Mouse (Mus musculus) C2C12 (cell line): ENCODE data around the gene Gm42791. TPM values are rescaled to one million over a fixed set of nuclear protein-coding genes. Genes with fewer than 3 reads are reported as not detected.
A peak's percentile ranks its signal among the peaks of the same experiment; 100 is the strongest.

Source experiments
- H3K27me3 ChIP-seq: one replicate; pipeline ENCODE4 v1.6.1; 2011; ENCODE audit not compliant: control insufficient read depth, insufficient read depth, insufficient read length
- H3K36me3 ChIP-seq: one replicate; pipeline ENCODE4 v1.6.1; 2011; ENCODE audit not compliant: control insufficient read depth, insufficient read depth
- H3K4me3 ChIP-seq: one replicate; pipeline ENCODE4 v1.5.1; 2011; ENCODE audit warnings: mild to moderate bottlenecking, control low read depth; ENCODE audit not compliant: poor library complexity, insufficient read depth, severe bottlenecking
- H3K79me2 ChIP-seq: one replicate; pipeline ENCODE4 v1.6.1; 2011; ENCODE audit not compliant: control insufficient read depth, insufficient read depth
- H3K79me3 ChIP-seq: one replicate; pipeline ENCODE4 v1.6.1; 2011; ENCODE audit warnings: low read depth, control low read depth
- H3ac ChIP-seq: one replicate; pipeline ENCODE3; 2011; ENCODE audit warnings: low read depth; ENCODE audit not compliant: control insufficient read depth, insufficient read length
- CEBPB ChIP-seq: IDR thresholded peaks from one replicate; pipeline ENCODE4 v1.6.1; 2011; ENCODE audit warnings: low read depth, mild to moderate bottlenecking, control low read depth, moderate library complexity
- CTCF ChIP-seq: IDR thresholded peaks from one replicate; pipeline ENCODE4 v1.5.1; 2011; ENCODE audit not compliant: control insufficient read depth, insufficient read depth, insufficient read length
- FOSL1 ChIP-seq: IDR thresholded peaks from one replicate; pipeline ENCODE4 v1.8.0; 2011; ENCODE audit warnings: mild to moderate bottlenecking, low read length; ENCODE audit not compliant: poor library complexity, insufficient read depth, severe bottlenecking
- MAX ChIP-seq: IDR thresholded peaks from one replicate; pipeline ENCODE4 v1.6.1; 2011; ENCODE audit warnings: mild to moderate bottlenecking, control low read depth
- MYOD1 ChIP-seq: IDR thresholded peaks from one replicate; pipeline ENCODE4 v1.6.1; 2011; ENCODE audit warnings: low read depth; ENCODE audit not compliant: control insufficient read depth, insufficient read length
- MYOG ChIP-seq: IDR thresholded peaks from one replicate; pipeline ENCODE4 v1.6.1; 2011; ENCODE audit not compliant: control insufficient read depth, insufficient read length; ENCODE audit errors: extremely low read depth
- USF1 ChIP-seq: IDR thresholded peaks from one replicate; pipeline ENCODE4 v1.6.1; 2011; ENCODE audit warnings: low read depth, mild to moderate bottlenecking, control low read depth, moderate library complexity
- polyA plus RNA-seq: library from polyadenylated mRNA; unstranded; fragments of >200 nt; fragmentation: generic; extraction: Trizol; gene quantifications from one replicate; pipeline ENCODE4 v1.2.1, GENCODE M21; 2012; ENCODE audit warnings: missing spikeins

The Gm42791 gene
- polyA plus RNA-seq, 1 experiment = not detected

GRCm38 (mm10) chr5:148975035-148975434 is 19.9 kb downstream of the Gm42791 start:
- TF ChIP-seq MAX (no peak), CTCF (no peak), FOSL1 (no peak), MYOD1 (peak; percentile 66), MYOG (no peak), CEBPB (no peak), USF1 (no peak)
- H3ac ChIP-seq = no peak overlapping the region
- no peaks in the 10 kb centered on the region for H3K79me3 ChIP-seq
- H3K79me2 ChIP-seq = no peaks in the 10 kb centered on the region
- no peaks in the 10 kb centered on the region for H3K36me3 ChIP-seq
- H3K4me3 ChIP-seq = no peak overlapping the region
- no peaks in the 10 kb centered on the region for H3K27me3 ChIP-seq

- Histone ChIP-seq H3K79me2 (no peaks in the 10 kb centered on the region), H3ac (no peak overlapping the region), H3K4me3 (no peak overlapping the region), H3K79me3 (no peaks in the 10 kb centered on the region), H3K36me3 (no peaks in the 10 kb centered on the region), H3K27me3 (no peaks in the 10 kb centered on the region)
- TF ChIP-seq MYOG (no peak), USF1 (no peak), CEBPB (no peak), FOSL1 (no peak), MYOD1 (no peak), CTCF (no peak), MAX (no peak)
Observed at GRCm38 (mm10) chr5:148973019-148973668, 21.8 kb downstream of the Gm42791 start.

GRCm38 (mm10) chr5:148972167-148972566 is 22.8 kb downstream of the Gm42791 start:
- no peak overlapping the region for H3K4me3 ChIP-seq
- no peak for TF ChIP-seq CTCF
- no peak for TF ChIP-seq FOSL1
- no peak for TF ChIP-seq MAX
- TF ChIP-seq MYOD1 = no peak
- no peak for TF ChIP-seq USF1
- TF ChIP-seq CEBPB = no peak
- TF ChIP-seq MYOG = no peak
- no peaks in the 10 kb centered on the region for H3K79me2 ChIP-seq

GRCm38 (mm10) chr5:148969648-148970047 is 25.3 kb downstream of the Gm42791 start:
- Histone ChIP-seq H3K79me3 (no peaks in the 10 kb centered on the region), H3K4me3 (no peak overlapping the region), H3K27me3 (no peaks in the 10 kb centered on the region), H3K36me3 (no peaks in the 10 kb centered on the region), H3ac (no peak overlapping the region), H3K79me2 (no peaks in the 10 kb centered on the region)
- TF ChIP-seq CTCF (no peak), FOSL1 (no peak), CEBPB (no peak), MYOD1 (no peak), MYOG (no peak), USF1 (no peak), MAX (no peak)

More at GRCm38 (mm10) chr5:148972167-148972566, 22.8 kb downstream of the Gm42791 start:
- Histone ChIP-seq H3K27me3 (no peaks in the 10 kb centered on the region), H3ac (no peak overlapping the region), H3K79me3 (no peaks in the 10 kb centered on the region), H3K36me3 (no peaks in the 10 kb centered on the region)

- Histone ChIP-seq H3K4me3 (no peak overlapping the region), H3K79me2 (no peaks in the 10 kb centered on the region), H3K27me3 (no peaks in the 10 kb centered on the region), H3K36me3 (no peaks in the 10 kb centered on the region), H3ac (no peak overlapping the region), H3K79me3 (no peaks in the 10 kb centered on the region)
- TF ChIP-seq MYOD1 (no peak), MYOG (no peak), CEBPB (no peak), USF1 (no peak), CTCF (no peak), FOSL1 (no peak), MAX (no peak)
Observed at GRCm38 (mm10) chr5:148968958-148969576, 25.9 kb downstream of the Gm42791 start.

GRCm38 (mm10) chr5:148968179-148968578 is 26.8 kb downstream of the Gm42791 start:
- TF ChIP-seq CTCF (no peak), MYOD1 (no peak), MYOG (no peak)
- Histone ChIP-seq H3K36me3 (no peaks in the 10 kb centered on the region), H3K27me3 (no peaks in the 10 kb centered on the region), H3ac (no peak overlapping the region), H3K79me3 (no peaks in the 10 kb centered on the region), H3K4me3 (no peak overlapping the region), H3K79me2 (no peaks in the 10 kb centered on the region)
